Mouse (Mus musculus) lung, postnatal 36 days (tissue): ENCODE measurements around the gene Rsph1.
"Not testable (repeated sequence)": the region's sequence is repeated elsewhere in the genome, so short reads cannot be mapped to it uniquely, and the experiment has no call there.

Experiments used
- DNase-seq: peaks from one replicate; pipeline ENCODE4 v3.0.0; 2022; ENCODE audit warnings: mixed read lengths

The Rsph1 gene

GRCm38 (mm10) chr17:31275181-31275580, 2.0 kb downstream of the Rsph1 start:
- DNase-seq = no peak

- no peak for DNase-seq
Observed at GRCm38 (mm10) chr17:31273631-31274030, 3.6 kb downstream of the Rsph1 start.

- DNase-seq = no peak
Observed at GRCm38 (mm10) chr17:31272416-31273165, 4.6 kb downstream of the Rsph1 start.

DNA sequence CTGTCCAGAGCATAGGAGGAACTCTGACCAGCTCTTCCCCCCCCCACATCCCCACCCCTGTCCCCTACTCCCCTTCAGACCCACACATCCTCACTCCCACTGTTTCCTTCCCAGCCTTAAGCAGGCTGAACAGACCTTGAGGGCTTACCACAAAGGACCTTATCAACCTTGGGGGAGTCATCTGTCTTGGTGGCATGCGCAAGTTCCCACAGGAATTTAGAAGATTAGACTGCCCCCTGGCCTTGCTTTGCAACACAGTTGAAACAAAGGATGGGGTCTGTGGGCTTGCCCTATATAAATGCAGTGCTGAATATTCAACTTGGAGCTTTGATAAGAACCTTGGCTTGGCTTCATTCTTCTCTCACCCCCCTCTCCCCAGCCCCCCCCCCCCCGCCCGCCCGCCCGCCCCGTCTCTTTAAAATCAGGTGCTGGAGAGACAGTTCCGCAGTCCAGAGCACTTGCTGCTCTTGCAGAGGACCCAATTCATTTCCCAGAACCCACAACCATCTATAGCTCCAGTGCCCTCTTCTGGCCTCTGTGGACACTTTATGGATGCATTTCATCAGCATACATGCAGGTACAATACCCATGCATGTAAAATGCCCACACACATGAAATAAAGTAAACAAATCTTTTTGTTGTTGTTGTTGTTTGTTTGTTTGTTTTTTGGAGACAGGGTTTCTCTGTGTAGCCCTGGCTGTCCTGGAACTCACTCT, 5.9 kb downstream of the Rsph1 start:
- DNase-seq = peak; percentile 54

GRCm38 (mm10) chr17:31270736-31271135, 6.4 kb downstream of the Rsph1 start:
- DNase-seq = not testable (repeated sequence)

GRCm38 (mm10) chr17:31270246-31270645, 6.9 kb downstream of the Rsph1 start:
- DNase-seq = no peak

GRCm38 (mm10) chr17:31269761-31270160, 7.4 kb downstream of the Rsph1 start:
- DNase-seq = no peak

GRCm38 (mm10) chr17:31268016-31268415, 9.2 kb downstream of the Rsph1 start:
- no peak for DNase-seq

- no peak for DNase-seq
Observed at GRCm38 (mm10) chr17:31267603-31268002, 9.6 kb downstream of the Rsph1 start.

- no peak for DNase-seq
Observed at GRCm38 (mm10) chr17:31267138-31267537, 10.0 kb downstream of the Rsph1 start.

DNA sequence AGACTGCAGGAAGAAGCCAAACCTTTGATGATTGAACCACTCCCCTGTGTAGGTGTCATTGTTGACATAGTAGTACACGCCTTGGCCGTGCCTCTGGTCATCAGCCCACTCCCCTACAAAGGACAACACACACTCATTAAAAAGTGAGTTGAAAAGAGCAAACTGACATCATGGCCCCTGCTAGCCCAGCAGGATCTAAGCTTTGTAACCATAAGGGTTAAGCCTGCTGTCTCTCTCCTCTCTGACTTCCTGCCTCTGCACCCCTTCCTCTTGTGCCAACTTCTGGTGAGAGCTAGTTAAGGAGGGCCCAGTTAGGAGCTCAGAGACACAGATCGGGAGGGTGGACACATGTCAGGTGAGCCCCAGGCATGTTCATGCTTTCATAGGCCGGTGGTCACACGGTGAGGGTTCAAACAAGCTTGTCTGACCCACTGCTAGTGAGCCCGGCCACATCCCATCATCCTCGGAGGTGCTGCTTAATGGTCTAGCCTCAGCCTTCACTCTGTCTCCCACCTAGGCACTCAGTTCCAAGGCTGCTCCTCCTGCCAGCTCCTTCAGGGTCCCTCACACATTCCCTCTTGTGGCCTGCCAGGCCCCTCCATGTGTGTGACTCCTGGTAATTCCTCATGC, 10.7 kb downstream of the Rsph1 start:
- DNase-seq = no peak

DNA sequence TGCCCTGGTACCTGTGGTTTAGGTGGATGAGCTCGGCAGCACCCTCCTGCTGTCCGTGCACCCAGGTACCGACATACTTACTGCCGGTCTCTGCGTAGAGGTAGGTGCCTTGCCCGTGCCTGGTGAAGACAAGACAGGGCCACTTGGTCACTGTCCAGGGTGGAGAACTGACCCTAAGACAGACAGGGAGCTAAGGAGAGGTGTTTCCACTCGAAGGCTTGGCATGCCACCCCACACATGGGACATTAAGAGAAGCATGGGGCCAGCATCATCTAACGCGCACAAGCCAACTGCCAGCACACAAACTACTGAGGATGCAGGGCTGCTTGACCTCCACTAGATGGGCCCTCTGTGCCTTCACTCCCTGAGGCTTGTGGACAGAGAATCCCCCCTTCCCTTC, 11.4 kb downstream of the Rsph1 start:
- DNase-seq = no peak

DNA sequence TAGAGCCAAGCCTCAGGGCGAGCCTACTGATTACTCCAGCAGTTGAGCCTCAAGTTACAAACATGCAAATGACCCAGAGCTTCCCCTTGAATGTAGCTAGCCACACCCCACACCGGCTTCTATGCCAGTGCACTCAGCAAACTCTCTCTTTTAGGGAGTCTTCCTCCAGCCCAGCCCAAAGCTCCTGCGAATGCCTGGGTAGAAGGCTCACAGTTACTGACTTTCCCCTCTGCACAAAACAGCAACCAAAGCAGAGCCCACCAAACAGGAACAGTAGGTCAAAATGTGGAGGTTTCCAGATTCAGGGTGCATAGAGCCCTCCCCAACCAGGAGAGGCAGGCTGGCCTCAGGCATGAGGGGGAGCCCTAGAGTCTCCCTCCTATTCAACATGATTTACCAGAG, 12.0 kb downstream of the Rsph1 start:
- peak; percentile 66 for DNase-seq

DNA sequence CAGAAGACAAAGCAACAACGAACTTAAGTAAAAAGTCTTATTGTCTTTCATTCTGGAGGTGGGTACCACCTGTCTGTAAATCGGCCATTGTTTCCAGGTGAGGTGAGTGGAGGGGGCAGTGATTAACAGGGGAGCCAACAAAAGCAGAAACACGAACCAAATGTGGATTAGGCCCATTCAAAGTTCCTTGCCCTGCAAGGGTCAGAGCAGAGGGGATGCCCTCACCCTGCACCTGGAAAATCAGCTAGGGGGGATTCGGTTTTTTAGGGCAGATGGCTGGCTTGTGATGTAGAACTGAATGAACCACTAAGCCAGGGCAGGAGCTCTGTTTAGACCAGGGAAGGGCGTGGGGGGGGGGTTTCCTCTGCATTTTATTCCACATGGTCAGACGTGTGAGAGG, 12.8 kb downstream of the Rsph1 start:
- DNase-seq = no peak

DNA sequence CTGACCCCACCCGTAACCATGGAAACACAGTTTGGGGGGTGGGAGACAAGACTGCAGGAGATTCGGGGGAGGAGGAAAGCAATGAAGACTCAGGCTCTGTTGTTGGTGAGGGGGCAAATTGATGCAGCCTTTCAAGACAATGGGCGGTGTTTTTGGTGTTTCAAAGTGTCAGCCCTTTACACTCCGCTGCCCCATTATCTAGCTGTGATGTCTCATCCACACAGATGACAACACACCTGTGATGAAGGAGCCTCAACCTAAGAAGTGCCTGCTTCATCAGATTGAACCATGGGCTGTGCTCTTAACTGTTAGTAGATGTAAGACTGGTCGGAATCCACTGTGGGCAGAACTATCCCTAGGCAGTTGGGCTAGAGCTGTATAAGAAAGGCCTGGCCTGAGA, 13.4 kb downstream of the Rsph1 start:
- DNase-seq = no peak

DNA sequence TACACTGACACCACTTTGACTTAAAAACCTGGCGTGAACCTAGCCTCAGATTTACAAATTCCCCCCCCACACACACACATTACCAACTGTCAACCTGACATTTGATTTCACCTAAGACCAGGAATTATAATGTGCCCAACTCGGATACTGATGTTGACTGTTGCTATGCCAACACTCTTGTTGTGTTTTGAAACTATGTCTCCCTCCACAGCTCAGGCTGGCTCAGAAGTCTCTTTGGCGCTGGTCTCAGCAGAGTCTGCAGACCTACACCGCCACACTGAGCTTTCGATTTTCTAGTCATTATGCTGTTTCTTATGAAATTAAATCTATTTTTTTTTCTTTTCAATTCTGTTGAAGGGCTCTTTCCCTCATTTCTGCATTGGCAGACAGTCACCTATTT, 14.5 kb downstream of the Rsph1 start:
- DNase-seq = peak; percentile 61

DNA sequence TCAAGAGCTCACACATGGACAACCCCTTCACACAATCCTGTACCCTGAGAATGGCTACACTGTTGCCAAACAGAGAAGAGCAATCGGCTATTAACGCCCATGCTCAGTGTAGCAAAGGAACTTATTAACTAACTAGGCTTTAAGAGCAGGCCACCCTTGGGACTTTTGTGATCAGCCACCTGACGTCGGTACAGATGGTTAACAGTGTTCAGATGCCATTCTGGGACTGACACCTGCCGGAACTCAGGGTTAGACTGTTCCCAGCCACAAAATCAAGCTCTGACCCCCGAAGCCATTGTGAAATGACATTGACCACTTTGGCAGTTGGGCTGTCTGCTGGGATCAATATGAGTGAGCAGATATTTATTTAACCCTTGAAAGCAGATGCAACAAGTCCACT, 15.8 kb downstream of the Rsph1 start:
- no peak for DNase-seq

- peak; percentile 82 for DNase-seq
Observed at GRCm38 (mm10) chr17:31260430-31260829, 16.8 kb downstream of the Rsph1 start.

GRCm38 (mm10) chr17:31259825-31260224, 17.4 kb downstream of the Rsph1 start:
- peak; percentile 45 for DNase-seq

- DNase-seq = no peak
Observed at GRCm38 (mm10) chr17:31259145-31259544, 18.0 kb downstream of the Rsph1 start.

DNA sequence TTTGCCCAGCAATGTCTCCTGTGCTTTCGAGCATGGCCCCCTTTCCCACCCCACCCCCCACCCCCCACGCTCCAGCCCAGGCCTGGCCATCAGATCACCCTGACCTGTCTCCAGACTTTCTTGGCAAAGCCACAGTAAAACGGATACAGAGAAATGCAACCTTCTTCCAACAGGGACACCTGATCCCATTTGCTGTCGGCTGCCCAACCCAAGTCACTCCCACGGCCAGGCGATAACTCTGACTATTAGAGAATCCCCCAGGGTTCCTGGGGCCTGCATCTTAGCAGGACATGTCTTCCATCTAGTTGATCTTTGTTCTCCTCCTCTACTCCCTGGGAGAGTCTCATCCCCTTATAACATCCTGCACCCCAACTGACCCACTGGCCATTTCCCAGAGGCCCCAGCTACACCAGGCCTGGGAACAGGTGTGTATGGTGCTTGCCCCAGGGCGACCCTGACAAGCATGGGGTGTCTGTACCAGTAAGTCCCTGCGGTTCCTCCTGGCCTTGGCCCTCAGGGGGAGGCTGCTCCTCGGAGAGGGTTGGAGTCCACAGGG, 18.8 kb downstream of the Rsph1 start:
- DNase-seq = no peak

- DNase-seq = no peak
Observed at GRCm38 (mm10) chr17:31257898-31258297, 19.3 kb downstream of the Rsph1 start.

GRCm38 (mm10) chr17:31257149-31257548, 20.0 kb downstream of the Rsph1 start:
- no peak for DNase-seq

DNA sequence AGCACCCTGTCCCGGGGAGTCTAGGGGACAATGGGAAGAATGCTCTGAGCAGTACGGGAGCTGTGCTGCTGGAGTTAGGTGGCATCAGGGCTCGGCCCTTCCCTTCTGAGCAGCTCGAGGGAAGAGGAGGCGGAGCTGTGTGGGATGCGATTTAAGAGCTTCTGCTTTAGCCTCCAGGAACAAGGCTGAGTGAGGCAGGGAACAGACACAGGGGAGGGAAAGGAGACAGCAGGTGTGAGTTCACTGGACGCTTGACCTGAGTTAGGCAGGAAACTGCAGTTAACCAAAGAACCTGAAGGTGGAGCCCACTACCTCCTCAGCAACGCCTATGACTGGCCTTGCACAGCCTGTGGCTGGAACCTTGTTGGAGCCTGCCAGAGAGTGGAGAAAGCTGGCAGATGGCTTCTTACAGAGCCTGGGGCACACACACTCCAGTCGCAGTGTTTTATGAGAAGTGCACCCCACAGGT, 22.7 kb downstream of the Rsph1 start:
- DNase-seq = peak; percentile 90
